8 mouse cellular contexts compared by ENCODE assay signal in genomic region chr13:18809978-18810675, GRCm38 (mm10).
DNase-seq lines count a peak whose midpoint lies in the region; ATAC-seq lines count a peak whose summit lies in the region.

No protein-coding gene starts in this region.

- no peaks in the 10 kb centered on the region for H3K27me3 ChIP-seq in heart, embryonic 12.5 days (replicated peaks)
- H3K27me3 ChIP-seq in forebrain, embryonic 10.5 days (ENCODE audit: poor library complexity, severe bottlenecking) = no peaks in the 10 kb centered on the region
- no peaks in the 10 kb centered on the region for H3K27me3 ChIP-seq in hindbrain, embryonic 15.5 days

- no peak overlapping the region for H3K9ac ChIP-seq in heart, embryonic 12.5 days
- H3K9ac ChIP-seq in hindbrain, embryonic 15.5 days = no peak overlapping the region; the same call in 1 of the 2 replicates

- no peaks in the 10 kb centered on the region for H3K4me1 ChIP-seq in heart, embryonic 12.5 days (replicated peaks)
- H3K4me1 ChIP-seq in forebrain, embryonic 10.5 days = no peaks in the 10 kb centered on the region
- peaks cover 4% of the 10 kb centered on the region; the same call in 1 of the 2 replicates for H3K4me1 ChIP-seq in hindbrain, embryonic 15.5 days (replicated peaks)

- no peak for ATAC-seq in heart, embryonic 12.5 days (ENCODE audit: insufficient number of reproducible peaks, low FRiP score)
- ATAC-seq in hindbrain, embryonic 15.5 days (ENCODE audit: low FRiP score, low read depth) = peak; percentile 93
- ATAC-seq in megakaryocyte-erythroid progenitor cell, adult 5-6 weeks (replicated peaks; ENCODE audit: low FRiP score, low TSS enrichment, poor library complexity, severe bottlenecking) = peak; percentile 94

- peak; percentile 89 for DNase-seq in heart, adult 11 months
- DNase-seq in c-Kit-positive CD71-negative TER-119-negative erythroid progenitor cells, embryonic 14.5 days (ENCODE audit: low read depth) = peak; percentile 36
- DNase-seq in forebrain, embryonic 10.5 days (ENCODE audit: extremely low spot score, low spot score) = peak; percentile 78
- DNase-seq in layer of hippocampus, postnatal 10 days (ENCODE audit: low spot score in 2 of 2) = peak; percentile 73 to 74
- peak; percentile 45 for DNase-seq in right cerebral cortex, postnatal 25 days

- no peak overlapping the region for H3K4me2 ChIP-seq in heart, embryonic 12.5 days
- H3K4me2 ChIP-seq in hindbrain, embryonic 15.5 days = no peak overlapping the region

- H3K9me3 ChIP-seq in heart, embryonic 12.5 days (replicated peaks) = no peaks in the 10 kb centered on the region
- H3K9me3 ChIP-seq in forebrain, embryonic 10.5 days = no peaks in the 10 kb centered on the region
- no peaks in the 10 kb centered on the region for H3K9me3 ChIP-seq in hindbrain, embryonic 15.5 days

- H3K36me3 ChIP-seq in heart, embryonic 12.5 days = peaks cover 14% of the 10 kb centered on the region
- peaks cover 8% of the 10 kb centered on the region; the same call in 1 of the 2 replicates for H3K36me3 ChIP-seq in forebrain, embryonic 10.5 days (replicated peaks)
- peaks cover 7% of the 10 kb centered on the region; the same call in 1 of the 2 replicates for H3K36me3 ChIP-seq in hindbrain, embryonic 15.5 days

- no peak overlapping the region for H3K4me3 ChIP-seq in heart, embryonic 12.5 days
- H3K4me3 ChIP-seq in forebrain, embryonic 10.5 days = no peak overlapping the region
- no peak overlapping the region for H3K4me3 ChIP-seq in hindbrain, embryonic 15.5 days

- WGBS in heart, embryonic 12.5 days = 18% methylated on average over 11 of the region's 11 CpGs
- 23% methylated on average over 11 of the region's 11 CpGs for WGBS in forebrain, embryonic 10.5 days
- WGBS in hindbrain, embryonic 15.5 days = 17% methylated on average over 11 of the region's 11 CpGs

- H3K27ac ChIP-seq in heart, embryonic 12.5 days (ENCODE audit: poor library complexity, severe bottlenecking) = no peak overlapping the region
- H3K27ac ChIP-seq in forebrain, embryonic 10.5 days = 0 out of 2 replicates have a peak overlapping the region, but pooled peaks have one; percentile 15
- H3K27ac ChIP-seq in hindbrain, embryonic 15.5 days (replicated peaks) = no peak overlapping the region

Comparison
In these comparisons a context has a peak if more than half of its experiments do, and no peak if none do; other contexts are left out.
1. DNase-seq: peak in every context shown above with its lines; median percentile 89 in heart, adult 11 months; 78 in forebrain, embryonic 10.5 days; 74 in layer of hippocampus, postnatal 10 days; 45 in right cerebral cortex, postnatal 25 days; 36 in c-Kit-positive CD71-negative TER-119-negative erythroid progenitor cells, embryonic 14.5 days.